Mouse (Mus musculus) erythroblast, embryonic 14.5 days (primary cell): Measurements from ENCODE around the gene Cpsf4. TPM values are rescaled to one million over a fixed set of nuclear protein-coding genes. Genes with fewer than 3 reads are reported as not detected.
"Not testable (repeated sequence)": the region's sequence is repeated elsewhere in the genome, so short reads cannot be mapped to it uniquely, and the experiment has no call there.

Source experiments
- H3K27me3 ChIP-seq: 2 replicates; pipeline ENCODE4 v1.6.1; 2012; ENCODE audit warnings: inconsistent platforms; ENCODE audit not compliant: control insufficient read depth
- H3K36me3 ChIP-seq: 2 replicates; pipeline ENCODE4 v1.6.1; 2012; ENCODE audit warnings: mild to moderate bottlenecking, inconsistent platforms; ENCODE audit not compliant: control insufficient read depth
- H3K4me1 ChIP-seq: 2 replicates; pipeline ENCODE4 v1.6.1; 2012; ENCODE audit warnings: inconsistent platforms; ENCODE audit not compliant: control insufficient read depth
- H3K4me3 ChIP-seq: replicated peaks from 2 replicates; pipeline ENCODE3; 2012; ENCODE audit warnings: moderate library complexity, mild to moderate bottlenecking, inconsistent platforms
- H3K9me3 ChIP-seq: 2 replicates; pipeline ENCODE4 v1.6.1; 2012; ENCODE audit warnings: low read length, inconsistent platforms, mixed read lengths; ENCODE audit not compliant: control insufficient read depth
- GATA1 ChIP-seq: IDR thresholded peaks from 2 replicates; pipeline ENCODE4 v1.6.1; 2012; ENCODE audit warnings: low read length, inconsistent platforms, mixed read lengths
- TAL1 ChIP-seq: IDR thresholded peaks from 3 replicates; pipeline ENCODE4 v1.6.1; 2012; ENCODE audit warnings: low read length, inconsistent platforms, mixed read lengths
- polyA plus RNA-seq: library from polyadenylated mRNA; stranded (reverse); fragments of >175 nt; gene quantifications from 2 replicates; pipeline ENCODE4 v1.2.3, GENCODE M21; 2012

The Cpsf4 gene
- polyA plus RNA-seq, 1 experiment, result 7.8 TPM

DNA sequence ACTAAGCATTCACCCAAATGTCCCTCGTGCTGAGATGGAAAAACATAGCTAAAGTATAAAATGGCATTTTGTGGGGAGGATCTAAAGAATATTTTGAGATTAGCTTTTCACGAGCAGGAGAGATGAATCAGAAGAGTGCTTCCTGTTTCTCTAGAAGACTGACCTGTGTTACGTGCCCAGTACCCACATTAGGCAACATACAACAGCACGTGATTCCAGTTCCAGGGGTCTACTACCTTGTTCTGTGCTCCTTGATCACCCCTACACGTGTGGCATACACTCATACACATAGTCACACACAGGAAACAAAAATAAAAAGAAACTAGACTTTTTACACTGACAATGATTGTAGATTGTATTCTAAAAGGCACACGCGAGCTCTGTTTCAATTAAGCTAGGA is 33.4 kb downstream of the Cpsf4 start:
- Histone ChIP-seq H3K36me3 (peaks cover 41% of the 10 kb centered on the region), H3K27me3 (no peaks in the 10 kb centered on the region), H3K4me3 (peak overlapping the region; percentile 87), H3K4me1 (peaks cover 51% of the 10 kb centered on the region), H3K9me3 (no peaks in the 10 kb centered on the region)
- TF ChIP-seq TAL1 (no peak), GATA1 (no peak)

DNA sequence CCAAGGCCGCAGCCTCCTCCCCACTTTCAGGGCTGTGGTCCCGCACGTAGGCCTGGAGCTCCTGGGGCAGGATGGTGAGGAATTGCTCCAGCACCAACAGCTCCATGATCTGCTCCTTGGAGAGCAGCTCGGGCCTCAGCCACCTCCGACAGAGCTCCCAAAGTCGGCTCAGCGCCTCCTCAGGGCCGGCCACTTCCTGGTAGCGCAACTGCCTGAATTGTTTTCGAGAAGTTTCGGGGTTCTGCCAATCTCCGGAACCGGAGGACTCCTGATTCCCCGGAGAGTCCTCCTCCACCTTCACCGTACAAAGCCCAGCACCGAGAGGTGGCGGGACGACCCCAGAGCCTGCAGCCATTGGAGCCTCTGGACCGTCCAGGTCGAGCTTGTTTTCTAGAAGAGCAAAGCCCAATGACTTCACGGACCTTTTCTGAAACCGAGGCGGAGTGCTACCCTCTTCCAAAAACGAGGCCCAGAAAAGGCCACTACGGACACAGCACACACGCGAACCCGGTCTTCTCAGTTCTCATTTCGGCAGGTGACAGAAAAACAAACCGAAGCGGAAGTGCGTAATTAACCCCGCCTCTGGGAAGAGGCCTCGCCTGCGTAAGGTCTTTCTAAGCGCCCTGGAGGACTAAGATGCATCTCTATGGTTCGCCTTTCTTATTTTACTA is 34.4 kb downstream of the Cpsf4 start, which contains the start of gene Zkscan14:
Gene Zkscan14, minus strand, starts transcription at position 548 of the 671 bp plus-strand sequence.
- Histone ChIP-seq H3K4me1 (peaks cover 59% of the 10 kb centered on the region), H3K27me3 (no peaks in the 10 kb centered on the region), H3K9me3 (no peaks in the 10 kb centered on the region), H3K36me3 (peaks cover 31% of the 10 kb centered on the region), H3K4me3 (peak within 1 kb of the TSS; percentile 87)
- no peak for TF ChIP-seq GATA1
- no peak for TF ChIP-seq TAL1

DNA sequence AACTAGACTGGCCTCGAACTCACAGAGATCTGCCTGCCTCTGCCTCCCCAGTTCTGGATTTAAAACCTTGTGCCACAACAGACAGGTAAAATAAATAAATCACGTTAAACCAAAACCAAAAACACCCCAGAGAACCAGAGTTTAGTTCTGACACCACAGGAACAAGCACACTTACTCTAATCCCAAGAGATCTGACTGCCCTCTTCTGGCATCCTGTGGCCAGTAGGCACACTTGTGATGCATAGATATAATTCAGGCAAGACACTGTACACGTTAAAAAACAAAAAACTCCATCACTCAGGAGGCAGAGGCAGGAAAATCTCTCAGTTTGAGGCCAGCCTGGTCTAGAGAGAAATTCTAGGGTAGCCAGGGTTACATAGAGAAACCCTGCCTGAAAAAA is 35.4 kb downstream of the Cpsf4 start:
- H3K4me1 ChIP-seq, result peaks cover 59% of the 10 kb centered on the region
- H3K9me3 ChIP-seq, result 0 out of 2 replicates have a peak, but pooled peaks cover 2% of the 10 kb centered on the region
- H3K36me3 ChIP-seq, result peaks cover 32% of the 10 kb centered on the region
- TF ChIP-seq TAL1 (no peak), GATA1 (no peak)
- no peaks in the 10 kb centered on the region for H3K27me3 ChIP-seq
- H3K4me3 ChIP-seq, result no peak overlapping the region

DNA sequence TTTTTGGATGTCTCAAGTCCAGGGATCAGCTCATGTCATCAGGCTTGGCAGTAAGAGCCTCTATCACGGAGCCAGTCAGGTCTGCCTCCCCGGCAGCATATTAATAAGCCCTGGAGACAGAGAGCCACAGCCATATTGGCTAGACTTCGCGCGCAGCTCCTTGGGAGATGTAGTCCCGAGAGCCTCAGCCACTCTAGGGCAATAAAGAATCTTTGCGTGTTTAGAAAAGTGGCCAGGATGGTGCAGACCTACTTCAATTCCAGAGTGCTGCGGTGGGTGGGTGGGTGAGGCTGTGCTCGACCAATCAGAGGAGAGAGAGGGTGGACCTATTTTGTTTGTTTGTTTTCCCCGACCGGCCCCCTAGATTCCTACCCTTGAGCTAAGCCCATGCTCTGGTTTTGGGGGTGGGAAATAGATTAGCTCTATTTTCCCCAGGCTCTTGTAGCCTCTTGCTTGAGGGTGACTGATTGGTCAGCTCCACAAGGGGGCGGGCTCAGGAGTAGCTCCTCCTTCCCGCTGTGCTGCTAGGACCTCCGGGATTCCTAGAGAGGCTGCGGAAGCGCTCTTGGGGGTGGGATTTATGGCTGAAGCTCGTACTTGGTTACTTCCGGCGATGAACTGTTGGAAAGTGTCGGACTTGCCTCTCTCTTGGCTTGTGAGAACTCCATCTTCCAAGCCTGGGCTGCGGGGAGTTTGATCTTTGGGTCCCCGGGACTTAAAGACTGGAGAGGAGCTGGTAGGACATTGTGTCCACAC is 37.1 kb downstream of the Cpsf4 start, which contains the start of gene Zkscan5:
Gene Zkscan5, plus strand, starts transcription at position 627 of the 756 bp plus-strand sequence.
- Histone ChIP-seq H3K4me3 (peak within 1 kb of the TSS; percentile 86), H3K9me3 (0 out of 2 replicates have a peak, but pooled peaks cover 2% of the 10 kb centered on the region), H3K36me3 (peaks cover 27% of the 10 kb centered on the region), H3K4me1 (peaks cover 59% of the 10 kb centered on the region), H3K27me3 (no peaks in the 10 kb centered on the region)
- TF ChIP-seq TAL1 (no peak), GATA1 (no peak)

DNA sequence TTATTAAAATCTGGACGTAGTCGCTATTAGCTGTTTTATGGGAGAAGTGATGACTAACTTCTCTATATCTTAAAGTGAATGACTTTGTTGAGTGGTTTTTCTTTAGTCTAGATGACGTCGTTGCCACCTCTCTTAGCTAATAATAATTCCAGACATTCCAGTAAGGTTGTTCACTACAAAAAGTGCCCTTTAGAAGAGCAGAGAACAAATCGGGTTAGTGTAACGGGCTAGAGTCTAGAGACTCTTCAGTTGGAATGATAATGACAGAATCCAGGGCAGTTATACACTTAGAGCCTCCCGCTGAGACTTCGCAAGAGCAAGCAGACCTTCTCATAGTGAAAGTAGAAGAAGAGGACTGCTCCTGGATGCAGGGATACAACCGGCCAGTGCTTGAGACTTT is 38.0 kb downstream of the Cpsf4 start:
- Histone ChIP-seq H3K36me3 (peaks cover 24% of the 10 kb centered on the region), H3K27me3 (no peaks in the 10 kb centered on the region), H3K4me3 (peak overlapping the region; percentile 86), H3K9me3 (0 out of 2 replicates have a peak, but pooled peaks cover 2% of the 10 kb centered on the region), H3K4me1 (peaks cover 54% of the 10 kb centered on the region)
- no peak for TF ChIP-seq TAL1
- no peak for TF ChIP-seq GATA1

DNA sequence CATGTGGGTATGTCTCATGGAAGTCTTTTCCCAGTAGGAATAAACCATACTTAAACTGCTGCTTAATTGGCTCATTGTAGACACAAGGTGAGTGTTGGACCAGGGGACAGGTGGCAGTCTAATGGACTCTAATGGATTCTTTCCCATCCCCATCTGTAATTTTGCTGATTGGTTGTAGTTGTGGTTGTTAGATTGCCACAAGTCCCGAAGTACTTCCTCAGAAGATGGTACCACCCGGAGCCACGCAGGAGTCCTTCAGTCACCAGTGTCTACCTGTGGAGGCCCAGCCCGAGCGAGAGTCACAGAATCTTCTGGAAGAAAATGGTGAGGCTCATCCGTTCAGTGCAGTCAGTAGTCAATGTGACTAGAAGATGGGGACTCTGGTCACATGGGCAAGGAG is 40.4 kb downstream of the Cpsf4 start:
- Histone ChIP-seq H3K4me3 (no peak overlapping the region), H3K36me3 (peaks cover 42% of the 10 kb centered on the region), H3K27me3 (no peaks in the 10 kb centered on the region), H3K9me3 (0 out of 2 replicates have a peak, but pooled peaks cover 2% of the 10 kb centered on the region), H3K4me1 (peaks cover 38% of the 10 kb centered on the region)
- TF ChIP-seq GATA1 (no peak), TAL1 (no peak)

DNA sequence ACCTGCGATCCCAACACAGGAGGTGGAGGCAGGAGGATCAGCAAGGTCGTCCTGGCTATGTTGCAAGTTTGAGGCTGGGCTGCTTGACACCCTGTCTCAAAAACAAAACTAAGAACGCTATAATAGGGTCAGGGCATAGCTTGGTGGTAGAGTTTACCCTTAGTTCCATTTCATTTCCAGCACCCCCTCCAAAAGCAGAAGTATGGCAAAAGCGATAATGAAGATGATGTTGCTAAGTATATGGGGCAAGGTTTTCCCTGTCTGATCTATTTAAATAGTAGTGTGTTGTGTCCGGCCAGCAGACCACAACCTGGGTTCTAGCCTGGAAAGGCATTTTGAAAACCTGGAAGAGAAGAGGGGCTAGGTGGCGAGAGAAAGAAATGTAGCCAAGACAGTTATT is 40.9 kb downstream of the Cpsf4 start:
- TF ChIP-seq GATA1 (no peak), TAL1 (no peak)
- Histone ChIP-seq H3K36me3 (peaks cover 48% of the 10 kb centered on the region), H3K9me3 (0 out of 2 replicates have a peak, but pooled peaks cover 2% of the 10 kb centered on the region), H3K4me1 (peaks cover 33% of the 10 kb centered on the region), H3K27me3 (no peaks in the 10 kb centered on the region), H3K4me3 (no peak overlapping the region)

DNA sequence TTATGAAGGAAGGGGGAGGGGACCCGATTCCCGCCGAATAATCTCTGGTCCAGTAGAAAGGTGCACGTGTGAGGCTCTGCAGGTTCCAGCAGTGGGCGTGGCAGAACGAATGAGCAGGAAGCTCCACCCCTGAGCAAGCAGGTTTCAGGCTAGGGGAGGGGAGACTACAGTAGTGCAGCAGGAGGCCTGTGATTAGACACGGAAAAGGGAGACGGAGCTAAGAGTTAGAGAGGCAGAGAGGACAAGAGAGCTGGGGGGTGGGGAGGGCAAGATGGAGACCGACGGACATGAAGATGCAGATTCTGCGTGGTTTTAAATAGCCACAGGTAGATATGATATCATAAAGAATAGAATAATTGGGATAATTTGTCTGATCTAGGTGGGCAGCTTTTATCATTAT is 41.4 kb downstream of the Cpsf4 start:
- not testable (repeated sequence) for H3K9me3 ChIP-seq, H3K27me3 ChIP-seq, H3K4me3 ChIP-seq
- H3K4me1 ChIP-seq, result peaks cover 28% of the 10 kb centered on the region
- peaks cover 52% of the 10 kb centered on the region for H3K36me3 ChIP-seq

DNA sequence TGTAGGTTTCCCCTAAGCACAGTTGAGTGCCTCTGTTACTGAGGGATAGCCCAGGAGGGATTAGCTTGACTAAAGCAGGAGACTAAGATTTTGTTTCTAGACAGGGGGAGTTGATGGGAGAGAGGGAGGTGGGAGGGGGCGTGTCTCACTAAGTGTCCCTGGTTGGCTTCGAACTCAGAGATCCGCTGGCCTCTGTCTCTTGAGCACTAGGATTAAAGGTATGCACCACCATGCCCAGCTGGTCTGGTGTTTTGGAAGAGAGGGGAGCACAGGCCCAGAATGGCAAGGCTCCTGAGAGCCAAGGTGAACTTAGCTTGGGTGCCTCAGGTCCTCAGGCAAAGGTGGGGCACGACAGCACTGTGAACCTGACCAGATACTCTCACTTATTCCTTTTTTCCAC is 44.3 kb downstream of the Cpsf4 start:
- peaks cover 70% of the 10 kb centered on the region for H3K36me3 ChIP-seq
- TF ChIP-seq GATA1 (no peak), TAL1 (no peak)
- H3K4me3 ChIP-seq, result no peak overlapping the region
- no peaks in the 10 kb centered on the region for H3K27me3 ChIP-seq
- H3K4me1 ChIP-seq, result peaks cover 7% of the 10 kb centered on the region
- 0 out of 2 replicates have a peak, but pooled peaks cover 2% of the 10 kb centered on the region for H3K9me3 ChIP-seq
